Mouse (Mus musculus) 416B (cell line): ENCODE results near the gene Gm7694.

Experiments
- DNase-seq: peaks from one replicate; pipeline ENCODE4 v3.0.0; 2011; ENCODE audit warnings: low read depth

Gm7694 gene

DNA sequence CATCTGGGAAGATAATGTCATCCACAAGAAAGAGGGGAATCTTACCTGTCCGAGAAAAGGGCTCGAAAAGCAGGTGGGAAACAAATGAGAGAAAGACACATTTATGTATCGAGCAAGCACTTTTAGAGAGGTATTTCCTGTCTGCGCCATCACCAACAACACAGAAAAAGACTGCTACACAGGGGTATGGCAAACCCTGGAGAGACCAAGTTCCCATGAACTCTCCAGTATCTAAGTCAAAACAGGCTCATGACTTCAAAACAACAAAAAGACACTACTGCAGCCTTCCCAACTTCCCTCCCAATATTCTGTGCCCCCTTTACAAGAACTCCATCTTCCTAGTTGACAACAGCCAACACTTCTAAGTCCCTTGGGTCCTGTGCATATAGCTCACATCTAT is at the start of gene Gm7694:
Gene Gm7694 (minus strand): TSS at position 101 of the 400 bp plus-strand sequence.
- DNase-seq, result no peak

DNA sequence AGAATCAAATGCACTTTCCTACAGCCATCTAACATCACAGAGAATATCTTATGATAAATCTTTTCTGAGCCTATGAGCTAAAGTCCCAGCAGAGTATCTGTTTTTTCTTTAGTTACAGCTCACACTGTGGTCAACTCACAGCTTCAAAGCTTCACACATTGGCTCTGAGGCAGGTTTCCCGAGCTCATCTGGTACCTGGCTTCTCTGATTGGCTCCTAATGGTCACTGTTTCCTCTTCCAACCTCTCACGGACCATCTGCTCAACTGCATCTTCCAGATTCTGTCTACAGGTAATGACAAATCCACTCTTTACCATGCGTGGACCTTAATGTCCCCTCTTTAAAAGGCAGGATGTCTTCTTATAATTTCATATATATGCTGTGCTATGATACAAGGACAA is 47.2 kb upstream of the Gm7694 start:
- no peak for DNase-seq

DNA sequence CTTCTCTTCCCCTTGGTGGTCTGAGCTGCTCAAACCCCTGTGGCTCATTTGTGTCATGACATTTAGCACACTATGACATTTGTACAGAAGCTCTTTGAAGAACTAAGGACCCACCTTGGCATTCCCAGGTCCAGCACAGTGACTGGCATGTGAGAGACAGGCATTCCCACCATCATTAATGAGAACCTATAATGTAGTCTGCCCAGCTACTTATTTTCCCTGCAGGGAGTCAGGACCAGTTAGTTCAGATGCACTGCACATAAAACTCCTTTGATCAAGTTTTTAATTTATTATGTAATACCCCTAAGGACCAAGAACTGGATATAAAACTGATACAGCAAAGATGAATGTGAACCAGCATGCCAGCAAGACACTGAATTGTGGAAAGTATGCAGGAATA is 44.9 kb upstream of the Gm7694 start:
- no peak for DNase-seq

DNA sequence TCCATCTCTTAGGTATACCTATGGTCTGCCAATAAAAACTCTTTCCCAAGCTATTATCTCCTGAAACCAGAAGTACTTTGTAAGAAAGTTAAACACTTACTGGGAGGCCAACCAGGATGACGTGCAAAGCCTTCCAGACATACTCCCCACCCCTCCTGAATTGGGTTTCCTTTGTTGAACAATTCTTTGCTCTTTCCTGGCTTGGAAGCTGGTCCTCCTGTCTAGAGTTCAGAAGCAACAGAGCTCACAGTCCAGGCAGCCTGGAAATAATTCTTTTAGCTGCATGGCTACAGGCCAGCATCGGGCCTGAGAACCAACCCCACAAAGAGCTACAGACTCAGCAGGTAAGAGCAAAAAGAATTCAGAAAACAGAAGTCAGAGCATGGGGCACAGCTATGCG is 40.1 kb upstream of the Gm7694 start:
- DNase-seq, result no peak

DNA sequence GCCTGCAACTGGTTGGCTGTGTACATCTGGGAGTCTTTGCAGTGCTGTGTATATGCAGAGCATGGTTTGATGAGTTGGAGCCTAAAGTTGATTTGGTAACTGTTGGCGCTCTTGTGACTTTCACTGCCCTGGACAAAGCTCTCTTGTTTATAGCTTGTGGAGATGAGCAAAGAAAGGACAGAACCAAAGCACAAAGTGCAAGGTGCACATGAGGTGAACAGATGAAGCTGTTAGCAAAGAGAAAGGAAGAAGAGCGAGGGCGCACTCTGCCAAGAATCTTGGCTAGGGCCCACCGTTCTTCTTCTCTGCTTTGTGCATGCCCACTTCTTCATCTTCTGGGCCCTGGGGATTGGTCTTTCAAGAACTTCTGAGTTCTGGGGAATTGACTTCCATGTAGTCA is 37.8 kb upstream of the Gm7694 start:
- no peak for DNase-seq

DNA sequence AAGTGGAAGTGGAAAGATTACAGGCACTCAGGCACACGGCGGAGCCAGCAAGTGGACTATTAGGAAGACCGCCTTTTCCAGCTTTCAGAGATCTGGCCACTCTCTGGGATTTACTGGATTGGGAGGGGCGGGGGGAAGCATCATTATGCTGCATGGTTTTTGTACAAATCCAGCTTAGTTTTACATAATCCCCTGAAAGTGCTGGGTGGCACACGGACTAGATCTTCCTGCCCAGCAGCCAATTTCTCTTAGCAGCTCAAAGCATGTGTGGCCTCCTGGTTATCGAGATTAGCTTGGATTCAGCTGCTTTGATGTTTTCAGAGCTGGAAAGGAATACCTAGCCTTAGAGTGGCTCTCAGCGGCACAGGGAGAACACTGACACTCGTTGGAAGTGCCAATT is 36.9 kb upstream of the Gm7694 start:
- DNase-seq, result no peak

DNA sequence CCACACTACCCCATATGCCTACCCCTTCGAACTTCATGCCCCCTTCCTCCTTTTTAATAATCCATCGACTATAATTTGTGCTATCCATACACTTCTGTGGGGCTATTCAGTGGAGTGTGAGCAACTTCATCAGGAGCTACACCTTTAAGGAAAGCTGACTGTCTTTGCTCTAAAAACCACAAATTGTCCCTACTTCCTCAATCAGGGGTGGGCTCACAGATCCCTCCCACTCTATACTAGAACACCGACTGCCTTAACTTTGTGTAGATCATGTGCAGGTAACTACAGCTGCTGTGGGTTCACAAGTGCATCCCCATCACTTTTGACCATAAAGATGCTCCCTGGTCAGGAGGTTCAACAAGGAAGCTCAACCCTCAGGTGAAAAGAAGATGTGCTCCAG is 33.8 kb upstream of the Gm7694 start:
- no peak for DNase-seq

DNA sequence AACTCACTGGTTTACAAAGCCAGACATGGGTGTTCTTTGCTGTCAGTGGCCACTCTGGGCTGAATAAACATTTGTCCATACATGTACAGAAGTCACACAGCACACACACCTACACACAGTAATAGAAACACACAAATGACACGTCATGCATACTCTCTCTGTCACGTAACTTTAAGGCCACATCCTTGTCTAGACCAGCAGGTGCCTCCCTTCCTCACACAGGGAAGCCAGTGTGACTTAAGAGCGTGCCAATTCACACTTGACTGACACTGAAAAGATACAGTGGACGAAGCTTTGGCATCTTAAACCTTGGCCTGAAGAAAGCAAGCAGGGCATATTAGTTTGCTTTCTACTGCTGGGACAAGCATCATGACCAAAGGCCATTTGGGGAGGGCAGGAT is 26.6 kb upstream of the Gm7694 start:
- no peak for DNase-seq

DNA sequence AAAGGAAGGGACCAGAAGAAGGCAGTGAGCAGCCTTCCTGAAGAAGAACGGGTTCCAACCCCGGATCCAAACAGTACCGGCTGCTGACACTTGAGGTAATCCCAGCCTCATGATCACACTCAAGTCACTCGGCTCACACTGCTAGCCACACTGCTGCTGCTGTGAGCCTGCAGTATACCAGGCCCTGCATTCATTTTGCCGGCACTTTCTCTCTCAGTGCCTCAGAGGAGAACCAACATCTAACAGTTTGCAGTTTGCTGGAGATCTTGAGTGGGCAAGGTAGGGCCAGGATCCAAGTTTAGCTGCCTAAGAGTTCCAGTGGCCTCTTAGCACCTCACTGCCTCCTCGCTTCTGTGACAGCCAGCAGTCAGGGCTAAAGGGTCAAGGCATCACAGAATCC is 25.8 kb upstream of the Gm7694 start:
- DNase-seq, result no peak

DNA sequence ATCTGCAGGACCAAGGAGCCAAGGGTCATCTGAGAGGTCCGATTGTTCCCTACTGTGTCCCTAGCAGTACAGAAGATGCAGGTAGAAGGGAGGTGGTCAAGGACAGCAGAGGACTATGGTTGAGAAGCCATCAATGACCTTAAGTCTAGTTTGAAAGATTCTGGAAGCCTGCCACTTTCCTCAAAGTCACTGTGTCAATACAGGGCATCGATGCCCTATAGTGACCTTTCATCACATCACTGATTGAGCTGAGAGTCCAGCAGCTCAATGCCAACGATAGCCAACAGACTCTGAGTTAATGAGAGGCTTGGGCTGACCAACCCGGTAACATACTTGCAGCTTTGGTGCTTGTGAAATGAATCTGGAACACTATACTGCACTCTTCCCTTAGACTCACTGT is 19.1 kb upstream of the Gm7694 start:
- DNase-seq, result no peak

DNA sequence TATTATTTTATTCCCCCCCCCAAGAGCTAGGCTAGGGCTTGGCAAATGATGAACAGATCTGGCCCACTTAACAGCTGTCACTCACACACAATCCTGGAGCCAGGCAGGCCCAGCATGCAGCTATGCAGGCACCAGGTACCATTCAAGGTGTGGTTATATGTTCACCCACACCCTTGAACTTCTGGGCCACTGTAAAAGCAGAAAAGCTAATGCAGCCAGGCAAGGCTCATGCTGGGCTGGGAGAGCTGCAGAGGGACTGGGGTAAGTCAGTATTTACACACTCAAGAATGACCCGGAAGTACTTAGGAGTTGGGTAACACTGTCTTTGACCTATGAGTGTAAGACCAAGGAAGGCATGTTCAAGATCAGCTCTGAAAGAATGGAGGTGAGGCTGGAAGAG is 18.2 kb upstream of the Gm7694 start:
- no peak for DNase-seq

DNA sequence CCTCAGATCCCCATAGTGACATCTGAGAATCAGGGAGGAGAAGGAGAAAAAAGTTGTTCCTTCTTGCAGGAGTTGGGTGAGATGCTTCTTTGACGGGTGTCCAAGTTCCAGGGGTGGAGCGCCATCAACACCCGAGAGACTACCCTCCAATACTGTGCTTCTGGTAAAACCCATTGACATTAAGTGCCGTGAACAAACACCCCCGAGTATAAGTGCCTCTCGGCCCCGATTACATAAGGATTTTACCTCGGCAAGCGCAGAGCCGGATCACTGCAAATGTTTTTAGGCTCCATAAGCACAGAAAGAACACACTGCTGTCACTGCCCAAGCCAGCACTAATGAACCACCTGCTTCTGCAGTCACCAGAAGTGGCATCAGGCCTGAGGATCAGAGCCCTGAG is 16.9 kb upstream of the Gm7694 start:
- DNase-seq, result no peak

DNA sequence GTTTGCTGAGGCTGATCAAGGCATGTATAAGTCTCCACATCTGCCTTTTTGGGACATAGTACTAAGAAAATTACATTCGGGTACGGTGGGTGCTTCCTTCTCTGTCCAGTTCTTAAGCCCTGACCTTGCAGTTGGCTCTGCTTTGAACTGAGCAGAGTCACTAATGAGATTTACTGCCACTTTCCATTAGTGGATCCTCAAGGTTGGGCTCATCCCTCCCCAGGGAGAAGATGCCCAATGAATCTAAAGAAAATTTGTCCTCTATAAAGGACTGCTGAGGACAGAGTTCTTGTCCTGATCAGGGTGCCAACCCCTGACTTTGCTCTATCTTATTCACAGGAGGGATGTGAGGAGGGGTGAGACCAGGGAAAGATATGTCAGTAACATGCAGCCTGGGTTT is 15.9 kb upstream of the Gm7694 start:
- no peak for DNase-seq

DNA sequence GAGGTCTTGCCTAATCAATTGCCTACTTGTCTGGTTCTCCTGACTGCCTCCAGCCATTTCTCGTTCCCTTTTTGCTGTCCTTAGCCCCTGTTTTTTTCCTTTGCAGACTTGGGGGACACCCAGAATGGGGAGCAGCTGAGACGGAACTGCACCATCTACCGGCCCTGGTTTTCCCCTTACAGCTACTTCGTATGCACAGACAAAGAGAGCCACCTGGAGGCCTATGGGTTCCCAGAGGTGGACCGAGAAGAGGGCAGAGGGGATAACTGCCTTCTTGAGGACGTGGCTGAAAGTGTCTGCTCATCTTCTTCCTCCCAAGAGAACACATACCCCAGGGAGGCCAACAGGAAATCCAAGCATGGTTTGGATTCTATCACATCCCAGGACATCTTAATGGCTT is 5.3 kb upstream of the Gm7694 start:
- no peak for DNase-seq

DNA sequence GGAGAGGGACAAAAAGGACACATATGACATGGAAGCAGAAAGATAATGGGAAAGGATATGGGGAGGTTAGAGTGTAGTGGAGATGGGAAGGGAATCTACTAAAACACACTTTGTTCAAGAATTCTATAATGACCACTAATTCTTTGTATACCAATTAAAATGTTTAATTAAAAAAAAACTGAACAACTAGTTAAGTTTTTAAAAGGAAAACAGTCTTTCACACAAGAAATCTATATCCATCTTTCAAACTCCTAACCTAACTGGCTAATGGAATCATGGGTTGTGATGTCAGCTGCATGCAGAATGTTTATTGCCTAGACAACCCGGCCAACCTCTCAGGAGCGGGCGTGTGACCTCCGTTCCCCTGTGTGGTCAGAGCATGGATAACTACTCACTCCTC is 2.4 kb upstream of the Gm7694 start, which contains the start of gene Spata46:
Gene Spata46 (plus strand): TSS at position 301 of the 400 bp plus-strand sequence.
- no peak for DNase-seq

DNA sequence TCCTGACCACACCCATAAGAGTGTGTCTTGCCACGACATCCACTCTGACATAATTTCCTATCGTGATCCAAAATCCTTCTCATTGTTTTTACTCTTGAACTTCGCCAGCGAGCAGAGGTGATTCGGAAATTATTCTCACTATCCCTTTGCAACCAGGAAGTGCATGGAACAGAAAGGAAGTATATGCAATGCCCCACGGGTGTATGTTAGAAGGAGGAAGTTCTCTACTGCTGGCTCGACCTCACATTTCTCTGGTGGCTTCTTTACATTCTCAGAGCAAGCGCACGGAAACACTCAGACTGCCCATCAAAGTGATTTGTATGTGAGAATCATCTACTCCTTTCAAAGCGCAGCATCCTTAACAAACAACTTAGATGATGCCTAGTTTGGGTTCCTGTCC is 1.1 kb downstream of the Gm7694 start:
- DNase-seq, result no peak

DNA sequence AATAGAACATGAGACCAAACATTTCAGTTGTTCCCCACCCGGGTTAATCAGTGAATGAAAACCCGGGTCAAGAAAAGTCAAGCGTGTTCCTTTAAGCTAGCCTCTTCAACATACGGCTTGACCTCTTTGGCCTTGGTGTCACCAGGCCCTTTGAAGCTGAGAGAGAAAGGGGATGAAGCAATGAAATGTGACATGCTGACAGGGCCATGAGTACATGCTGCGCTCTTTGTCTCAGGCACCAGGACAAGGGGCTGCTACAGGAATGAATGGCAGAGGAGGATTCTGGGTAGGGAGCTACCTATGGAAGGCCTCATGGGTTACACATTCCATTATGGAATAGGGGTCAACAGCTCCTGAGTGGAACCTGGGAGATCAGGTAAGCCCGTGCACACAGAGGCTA is 3.0 kb downstream of the Gm7694 start:
- no peak for DNase-seq

DNA sequence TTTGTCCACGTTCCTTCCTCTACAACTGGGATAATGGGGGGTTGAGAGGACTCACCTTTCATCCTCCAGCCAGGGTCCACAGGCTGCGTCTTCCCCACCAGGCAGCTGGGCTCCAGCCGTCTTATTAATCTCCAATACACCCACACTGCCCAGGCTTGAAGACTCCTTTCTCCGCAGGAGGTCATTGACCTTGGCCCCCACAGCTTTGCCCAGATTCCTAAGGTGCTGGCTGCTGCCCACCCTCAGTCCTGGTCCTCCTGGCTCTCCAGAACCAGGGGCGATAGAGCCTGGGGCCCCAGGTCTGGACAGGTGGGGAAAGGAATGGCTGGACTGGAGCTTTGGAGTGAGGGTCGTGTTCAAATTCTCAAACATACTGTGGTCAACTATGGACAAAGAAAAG is 3.7 kb downstream of the Gm7694 start:
- DNase-seq, result no peak

DNA sequence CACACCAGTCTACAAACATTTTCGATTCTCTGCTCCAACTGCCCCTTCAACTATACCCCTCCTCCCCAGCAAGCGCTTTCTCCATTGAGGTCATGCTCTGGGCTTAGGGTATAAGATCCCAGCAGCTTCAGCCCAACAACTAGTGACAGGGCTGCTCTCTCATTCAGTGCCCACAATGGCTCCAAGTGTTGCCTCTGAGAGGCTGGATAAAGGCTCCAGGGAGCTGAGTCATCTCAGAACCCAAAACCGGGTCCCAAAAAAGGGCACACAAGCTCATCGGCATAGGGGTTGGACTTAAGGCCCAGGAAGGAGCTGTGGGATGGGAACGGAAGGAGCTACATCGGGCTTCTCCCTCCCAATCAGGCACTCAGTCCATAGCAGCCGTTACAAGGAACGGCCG is 4.4 kb downstream of the Gm7694 start:
- DNase-seq, result no peak

DNA sequence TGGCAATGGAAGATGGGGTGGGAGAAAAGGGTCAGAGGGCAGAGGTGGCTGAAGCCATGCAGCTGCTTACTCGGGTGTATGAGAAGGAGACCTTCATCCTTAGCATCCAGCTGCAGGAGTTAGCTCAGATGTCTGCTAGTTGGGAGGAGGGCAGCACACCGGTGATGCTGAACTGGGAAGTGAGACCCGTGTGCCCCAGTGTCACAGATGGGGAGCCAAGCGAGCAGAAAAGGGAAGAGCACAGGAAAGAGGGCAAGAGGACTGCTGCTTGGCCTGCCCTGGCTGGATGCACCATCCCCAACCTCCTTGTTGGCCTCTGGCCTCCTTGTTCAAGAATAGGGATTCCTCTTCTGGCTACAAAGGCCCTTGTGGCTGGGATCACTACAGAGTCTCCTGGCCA is 6.6 kb downstream of the Gm7694 start:
- no peak for DNase-seq

DNA sequence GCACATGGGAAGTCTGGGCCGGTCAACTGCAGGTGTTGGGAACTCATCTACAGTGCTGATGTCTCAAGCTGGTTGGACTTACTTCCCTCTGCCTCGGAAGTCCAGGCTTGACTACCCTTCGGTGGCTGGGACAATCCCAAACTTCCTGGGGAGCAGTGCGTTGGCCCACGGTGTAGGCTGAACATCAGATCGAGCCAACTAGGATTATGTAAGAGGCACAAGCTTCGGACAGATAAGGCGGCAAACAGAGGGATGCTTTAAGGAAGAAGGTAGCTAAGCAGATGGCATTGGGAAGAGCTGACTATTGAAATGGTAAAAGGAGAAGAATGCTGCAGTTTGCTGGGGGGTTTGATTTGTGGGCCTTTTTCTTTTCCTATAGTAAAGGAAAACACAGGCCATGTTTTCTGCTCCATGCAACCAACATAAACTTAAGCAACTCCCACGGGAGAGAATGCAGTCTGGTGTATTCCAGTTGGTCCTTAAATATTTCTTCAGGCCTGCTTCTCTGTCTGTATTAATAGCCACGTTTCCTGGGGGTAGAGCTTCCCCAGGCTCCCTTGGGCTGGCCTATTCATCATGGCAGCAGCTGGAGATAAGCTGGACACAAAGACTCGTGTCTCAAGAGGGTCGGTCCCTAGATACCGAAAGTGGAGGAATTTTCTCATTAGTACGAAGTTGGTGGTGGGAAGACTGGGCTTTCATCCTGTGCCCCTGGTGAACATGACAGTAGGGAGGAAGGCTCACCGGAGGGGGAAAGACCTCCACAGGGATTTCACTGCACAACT is 11.2 kb downstream of the Gm7694 start:
- no peak for DNase-seq

DNA sequence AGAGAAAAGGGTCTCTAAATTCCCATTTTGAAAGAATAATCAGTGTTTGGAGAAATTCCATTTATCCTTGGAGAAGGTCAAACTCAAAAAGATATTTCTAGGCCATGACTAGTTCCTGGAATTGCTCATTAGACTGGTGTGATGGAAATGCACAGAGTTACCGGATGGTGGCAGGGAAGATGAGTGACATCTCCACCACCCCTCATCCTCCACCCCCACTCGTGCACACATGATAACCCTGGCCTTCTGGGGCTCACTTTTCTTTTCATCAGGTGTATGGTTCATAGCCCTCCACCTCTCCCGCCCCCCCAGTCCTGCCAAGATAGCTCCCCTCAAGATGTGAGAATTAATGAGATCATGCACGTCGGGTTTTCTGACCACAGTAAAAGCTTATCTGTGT is 12.9 kb downstream of the Gm7694 start:
- DNase-seq, result no peak

DNA sequence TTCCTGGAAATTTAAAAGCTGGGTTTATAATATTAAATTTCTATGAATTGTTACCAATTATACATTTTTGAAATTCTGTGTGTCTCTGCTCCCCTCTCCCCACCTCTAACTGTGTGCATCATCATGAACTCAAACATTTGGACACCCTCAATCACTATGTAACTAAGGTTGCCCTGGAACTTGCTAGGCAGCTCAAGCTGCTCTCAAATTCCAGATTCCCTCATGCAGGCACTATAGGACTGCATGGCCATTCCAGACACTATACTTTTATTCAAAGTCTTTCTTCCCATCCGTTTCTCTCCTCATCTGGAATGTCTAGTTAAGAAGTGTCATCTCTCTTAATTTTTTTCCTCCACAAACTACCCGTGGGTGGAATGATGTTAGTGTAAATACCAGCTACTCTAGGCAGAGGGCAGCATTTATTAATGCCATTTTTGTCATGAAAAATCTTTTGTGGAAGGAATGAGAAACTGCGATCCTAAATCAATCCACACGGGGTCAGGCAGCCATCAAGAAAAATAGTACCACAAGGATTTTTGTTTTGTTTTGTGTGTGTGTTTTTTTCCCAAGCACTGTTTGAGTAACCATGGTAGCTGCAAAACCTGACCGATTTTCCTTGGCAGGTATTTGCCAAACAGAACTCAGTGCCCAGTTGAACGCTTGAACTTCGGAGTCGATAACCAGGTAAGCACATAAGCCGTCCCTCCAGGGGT is 13.7 kb downstream of the Gm7694 start:
- DNase-seq, result peak; percentile 84
